Mouse (Mus musculus) thymus, adult 2 months (tissue): ENCODE results near the gene Sgms1. TPM values are rescaled to one million over a fixed set of nuclear protein-coding genes. Genes with fewer than 3 reads are reported as not detected.
"Not testable (repeated sequence)": the region's sequence is repeated elsewhere in the genome, so short reads cannot be mapped to it uniquely, and the experiment has no call there.

Experiments
- DNase-seq: peaks from one replicate; pipeline ENCODE4 v3.0.0; 2021
- H3K27ac ChIP-seq: fragments of 200-500 bp; 2 replicates; pipeline ENCODE4 v1.5.1; 2012; ENCODE audit warnings: low read length, control low read depth; ENCODE audit not compliant: control insufficient read depth, insufficient read depth
- H3K27me3 ChIP-seq: fragments of 200-500 bp; 2 replicates; pipeline ENCODE4 v1.6.1; 2012; ENCODE audit warnings: mild to moderate bottlenecking, low read length, moderate library complexity, mixed read lengths; ENCODE audit not compliant: control insufficient read depth, insufficient read depth
- H3K36me3 ChIP-seq: fragments of 200-500 bp; 2 replicates; pipeline ENCODE4 v1.6.1; 2012; ENCODE audit warnings: mild to moderate bottlenecking, low read length, moderate library complexity; ENCODE audit not compliant: control insufficient read depth, insufficient read depth
- H3K4me1 ChIP-seq: fragments of 200-500 bp; replicated peaks from 2 replicates; pipeline ENCODE4 v1.6.1; 2012; ENCODE audit warnings: low read length; ENCODE audit not compliant: control insufficient read depth, insufficient read depth
- H3K4me3 ChIP-seq: fragments of 200-500 bp; 2 replicates; pipeline ENCODE4 v1.5.1; 2012; ENCODE audit warnings: mild to moderate bottlenecking, low read length, control low read depth, moderate library complexity; ENCODE audit not compliant: control insufficient read depth, insufficient read depth
- CTCF ChIP-seq: fragments of 200-500 bp; IDR thresholded peaks from 2 replicates; pipeline ENCODE4 v1.5.1; 2012; ENCODE audit warnings: mild to moderate bottlenecking, control low read depth, low read length, moderate library complexity, borderline replicate concordance; ENCODE audit not compliant: control insufficient read depth, poor library complexity, insufficient read depth; ENCODE audit errors: extremely low read depth
- POLR2A ChIP-seq: fragments of 200-500 bp; IDR thresholded peaks from 2 replicates; pipeline ENCODE4 v1.6.1; 2012; ENCODE audit warnings: mild to moderate bottlenecking, low read length, control low read depth, moderate library complexity; ENCODE audit not compliant: control insufficient read depth, poor library complexity, insufficient read depth; ENCODE audit errors: extremely low read depth
- WGBS: fragments of 180-500 bp; shearing (Covaris S2); methylation state at CpG from one replicate; pipeline ENCODE4 v1.1.7; 2018; 5-methylcytosine and 5-hydroxymethylcytosine counted together
- polyA plus RNA-seq: library from polyadenylated mRNA; depleted of rRNA; stranded (reverse); fragments of >200 nt; gene quantifications from 2 replicates; pipeline ENCODE4 v1.2.3, GENCODE M21; 2012

The Sgms1 gene
- polyA plus RNA-seq, 1 experiment, result 7.4 TPM

GRCm38 (mm10) chr19:32320366-32320666 lies 69.2 kb downstream of the Sgms1 start:
- no peak for TF ChIP-seq POLR2A
- peak; percentile 75; the same call in 1 of the 2 replicates for TF ChIP-seq CTCF
- Histone ChIP-seq H3K4me1 (peaks cover 2% of the 10 kb centered on the region), H3K27ac (no peak overlapping the region), H3K36me3 (no peaks in the 10 kb centered on the region), H3K4me3 (no peak overlapping the region), H3K27me3 (no peaks in the 10 kb centered on the region)
- DNase-seq, result peak; percentile 90
- WGBS, result 70% methylated on average over 4 of the region's 4 CpGs

- TF ChIP-seq CTCF (no peak), POLR2A (no peak)
- DNase-seq, result no peak
- WGBS, result 82% methylated on average over 12 of the region's 12 CpGs
- Histone ChIP-seq H3K36me3 (no peaks in the 10 kb centered on the region), H3K27me3 (no peaks in the 10 kb centered on the region), H3K27ac (no peak overlapping the region), H3K4me1 (peaks cover under 1% of the 10 kb centered on the region), H3K4me3 (no peak overlapping the region)
These were observed 69.8 kb downstream of the Sgms1 start for GRCm38 (mm10) chr19:32319531-32320365.

GRCm38 (mm10) chr19:32319057-32319456 lies 70.5 kb downstream of the Sgms1 start:
- Histone ChIP-seq H3K27me3 (no peaks in the 10 kb centered on the region), H3K4me3 (no peak overlapping the region), H3K36me3 (no peaks in the 10 kb centered on the region), H3K4me1 (no peaks in the 10 kb centered on the region), H3K27ac (no peak overlapping the region)
- WGBS, result 100% methylated on average over 1 of the region's 1 CpGs
- no peak for DNase-seq
- TF ChIP-seq CTCF (no peak), POLR2A (no peak)

- not testable (repeated sequence) for H3K4me3 ChIP-seq, H3K27ac ChIP-seq
- WGBS, result 96% methylated on average over 1 of the region's 1 CpGs
These were observed 72.2 kb downstream of the Sgms1 start for GRCm38 (mm10) chr19:32317347-32317746.

GRCm38 (mm10) chr19:32313304-32313703 lies 76.2 kb downstream of the Sgms1 start:
- Histone ChIP-seq H3K4me3 (no peak overlapping the region), H3K27me3 (no peaks in the 10 kb centered on the region), H3K4me1 (no peaks in the 10 kb centered on the region), H3K36me3 (no peaks in the 10 kb centered on the region), H3K27ac (no peak overlapping the region)
- TF ChIP-seq POLR2A (no peak), CTCF (no peak)
- WGBS, result 97% methylated on average over 4 of the region's 4 CpGs
- no peak for DNase-seq

More at GRCm38 (mm10) chr19:32317347-32317746, 72.2 kb downstream of the Sgms1 start:
- DNase-seq, H3K36me3 ChIP-seq, H3K27me3 ChIP-seq, H3K4me1 ChIP-seq: not testable (repeated sequence)

GRCm38 (mm10) chr19:32311762-32312161 lies 77.8 kb downstream of the Sgms1 start:
- DNase-seq, result no peak
- H3K4me3 ChIP-seq, result no peak overlapping the region
- H3K27ac ChIP-seq, result no peak overlapping the region
- no peaks in the 10 kb centered on the region for H3K36me3 ChIP-seq
- H3K27me3 ChIP-seq, result no peaks in the 10 kb centered on the region
- H3K4me1 ChIP-seq, result no peaks in the 10 kb centered on the region
- TF ChIP-seq POLR2A (no peak), CTCF (no peak)
- WGBS, result 97% methylated on average over 5 of the region's 5 CpGs

GRCm38 (mm10) chr19:32311063-32311462 lies 78.5 kb downstream of the Sgms1 start:
- DNase-seq, result no peak
- Histone ChIP-seq H3K36me3 (no peaks in the 10 kb centered on the region), H3K27me3 (no peaks in the 10 kb centered on the region), H3K27ac (no peak overlapping the region), H3K4me1 (no peaks in the 10 kb centered on the region), H3K4me3 (no peak overlapping the region)
- 86% methylated on average over 3 of the region's 3 CpGs for WGBS
- no peak for TF ChIP-seq POLR2A
- TF ChIP-seq CTCF, result no peak

- Histone ChIP-seq H3K4me1 (no peaks in the 10 kb centered on the region), H3K36me3 (no peaks in the 10 kb centered on the region), H3K4me3 (no peak overlapping the region), H3K27ac (no peak overlapping the region), H3K27me3 (no peaks in the 10 kb centered on the region)
- 94% methylated on average over 5 of the region's 5 CpGs for WGBS
- DNase-seq, result no peak
- no peak for TF ChIP-seq POLR2A
- TF ChIP-seq CTCF, result no peak
These were observed 79.0 kb downstream of the Sgms1 start for GRCm38 (mm10) chr19:32310483-32310882.
